Mouse (Mus musculus) liver, embryonic 14.5 days (tissue): ENCODE results near the gene Prrt4. TPM values are rescaled to one million over a fixed set of nuclear protein-coding genes. Genes with fewer than 3 reads are reported as not detected.
A peak's percentile ranks its signal among the peaks of the same experiment; 100 is the strongest.
"Not testable (repeated sequence)": the region's sequence is repeated elsewhere in the genome, so short reads cannot be mapped to it uniquely, and the experiment has no call there.

Source experiments
- ATAC-seq: fragments of 200-750 bp; cut with Nextera tagmentation; 2 replicates; pipeline ENCODE4 v1.8.0; 2017; ENCODE audit warnings: moderate number of reproducible peaks, mild to moderate bottlenecking, moderate library complexity; ENCODE audit not compliant: insufficient read depth
- DNase-seq, 3 experiments: peaks; one replicate each; pipeline ENCODE4 v3.0.0-alpha.2; 2012 to 2013; ENCODE audit warnings: low read depth in 3 of 3, low spot score in 3 of 3
- H3K27ac ChIP-seq: fragments of 300-500 bp; sonication (generic); 2 replicates; pipeline ENCODE4 v1.5.1; 2014; ENCODE audit warnings: moderate library complexity, mild to moderate bottlenecking, control low read depth, inconsistent platforms
- H3K27me3 ChIP-seq: fragments of 300-500 bp; sonication (generic); 2 replicates; pipeline ENCODE4 v1.6.1; 2014; ENCODE audit warnings: mild to moderate bottlenecking, low read length, moderate library complexity; ENCODE audit not compliant: control insufficient read depth, insufficient read depth
- H3K36me3 ChIP-seq: fragments of 300-500 bp; sonication (generic); replicated peaks from 2 replicates; pipeline ENCODE4 v1.6.1; 2014; ENCODE audit warnings: low read depth; ENCODE audit not compliant: control insufficient read depth, insufficient read depth
- H3K4me1 ChIP-seq, 2 experiments: fragments of 200-500 bp in 1 of 2; fragments of 300-500 bp in 1 of 2; sonication (generic) in 1 of 2; replicated peaks; 2 replicates each; pipeline ENCODE4 v1.6.1; 2012 to 2014; ENCODE audit warnings: antibody characterized with exemption in 1 of 2, inconsistent platforms in 1 of 2, low read length in 1 of 2; ENCODE audit not compliant: control insufficient read depth in 2 of 2, insufficient read depth in 2 of 2
- H3K4me2 ChIP-seq: fragments of 300-500 bp; sonication (generic); 2 replicates; pipeline ENCODE4 v1.6.1; 2014; ENCODE audit warnings: low read depth, mild to moderate bottlenecking, control low read depth, moderate library complexity
- H3K4me3 ChIP-seq, 2 experiments: fragments of 200-500 bp in 1 of 2; fragments of 300-500 bp in 1 of 2; sonication (generic) in 1 of 2; 2 replicates each; pipeline ENCODE4 v1.5.1; 2012 to 2014; ENCODE audit warnings: low read depth in 2 of 2, low read length in 2 of 2, mild to moderate bottlenecking in 2 of 2, control low read depth in 1 of 2, inconsistent platforms in 1 of 2, moderate library complexity in 1 of 2; ENCODE audit not compliant: insufficient read depth in 1 of 2
- H3K9ac ChIP-seq: fragments of 300-500 bp; sonication (generic); replicated peaks from 2 replicates; pipeline ENCODE4 v1.6.1; 2014; ENCODE audit warnings: mild to moderate bottlenecking, control low read depth, moderate library complexity
- H3K9me3 ChIP-seq: fragments of 300-500 bp; sonication (generic); 2 replicates; pipeline ENCODE4 v1.6.1; 2016; ENCODE audit warnings: low read length, mixed read lengths; ENCODE audit not compliant: control insufficient read depth
- CTCF ChIP-seq: IDR thresholded peaks from 2 replicates; pipeline ENCODE4 v1.5.1; 2016; ENCODE audit warnings: antibody characterized with exemption, low read depth, control low read depth
- EP300 ChIP-seq: IDR thresholded peaks from 2 replicates; pipeline ENCODE4 v1.6.1; 2016; ENCODE audit warnings: antibody characterized with exemption, low read depth
- WGBS: fragments of 180-500 bp; shearing (Covaris S2); extraction: QIAGEN DNeasy Blood & Tissue Kit; methylation state at CpG from one replicate; pipeline ENCODE4 v1.1.7; 2014; ENCODE audit not compliant: insufficient replicate concordance; 5-methylcytosine and 5-hydroxymethylcytosine counted together
- polyA plus RNA-seq, 2 experiments: library from polyadenylated mRNA; depleted of rRNA in 1 of 2; stranded (reverse) in 1 of 2; unstranded in 1 of 2; fragments of >200 nt; fragmentation: Nextera tagmentation in 1 of 2; extraction: Ambion mirVana in 1 of 2; gene quantifications; 2 replicates each; pipeline versions ENCODE4 v1.2.1 to v1.2.3; 2012 to 2014

Gene Prrt4
- polyA plus RNA-seq (2012; rRNA removed) (0.01 and 0.02 TPM in 2 replicates), polyA plus RNA-seq (2014; fragmentation: Nextera tagmentation; extraction: Ambion mirVana) (not detected in 2 replicates)

GRCm38 (mm10) chr6:29178888-29179658 is at the start of gene Prrt4:
Gene Prrt4 (minus strand): TSS chr6:29179584.
- DNase-seq, result no peak
- WGBS, result under 1% methylated on average over 57 of the region's 79 CpGs
- Histone ChIP-seq H3K27me3 (peaks cover 53% of the 10 kb centered on the region), H3K27ac (no peak within 1 kb of the TSS), H3K9me3 (no peaks in the 10 kb centered on the region), H3K4me1 (no peaks in the 10 kb centered on the region), H3K9ac (no peak within 1 kb of the TSS), H3K4me3 (peak within 1 kb of the TSS; percentile 11 to 45), H3K36me3 (no peaks in the 10 kb centered on the region), H3K4me2 (peak within 1 kb of the TSS; percentile 60)
- no peak for ATAC-seq
- TF ChIP-seq EP300, result no peak
- TF ChIP-seq CTCF, result no peak

- 50% methylated on average over 3 of the region's 3 CpGs for WGBS
- not testable (repeated sequence) for ATAC-seq
Measured at GRCm38 (mm10) chr6:29217717-29218116, 38.3 kb upstream of the Prrt4 start.

GRCm38 (mm10) chr6:29215881-29216501 is 36.6 kb upstream of the Prrt4 start, which contains the start of gene Impdh1:
Gene Impdh1 (minus strand): TSS chr6:29216364.
- Histone ChIP-seq H3K27me3 (peaks cover 14% of the 10 kb centered on the region), H3K4me3 (peak within 1 kb of the TSS; percentile 55 to 57), H3K4me2 (peak within 1 kb of the TSS; percentile 76), H3K27ac (no peak within 1 kb of the TSS), H3K4me1 (peaks cover 0 to 6% of the 10 kb centered on the region in 2 experiments; a peak in 2 of 4 replicates), H3K9ac (peak within 1 kb of the TSS; percentile 2), H3K36me3 (no peaks in the 10 kb centered on the region), H3K9me3 (no peaks in the 10 kb centered on the region)
- TF ChIP-seq EP300 (no peak), CTCF (no peak)
- peak; percentile 81 for ATAC-seq
- DNase-seq, result peak in 2 of 3 experiments; percentile 40 to 42
- under 1% methylated on average over 52 of the region's 56 CpGs for WGBS

More at GRCm38 (mm10) chr6:29217717-29218116, 38.3 kb upstream of the Prrt4 start:
- H3K9ac ChIP-seq, H3K4me2 ChIP-seq, H3K4me3 ChIP-seq, H3K9me3 ChIP-seq, H3K4me1 ChIP-seq, H3K36me3 ChIP-seq, DNase-seq, H3K27ac ChIP-seq: not testable (repeated sequence)
- H3K27me3 ChIP-seq, result peaks cover 14% of the 10 kb centered on the region

- Histone ChIP-seq H3K27me3 (peaks cover 14% of the 10 kb centered on the region), H3K4me2 (peak overlapping the region; percentile 76), H3K4me1 (peaks cover 0 to 6% of the 10 kb centered on the region in 2 experiments; a peak in 2 of 4 replicates), H3K4me3 (peak overlapping the region; percentile 55 to 57; a peak in 3 of 4 replicates), H3K27ac (no peak overlapping the region), H3K9ac (peak overlapping the region; percentile 1; the same call in 1 of the 2 replicates), H3K36me3 (no peaks in the 10 kb centered on the region), H3K9me3 (no peaks in the 10 kb centered on the region)
- TF ChIP-seq EP300, result no peak
- no peak for TF ChIP-seq CTCF
- ATAC-seq (no peak), DNase-seq (no peak)
- WGBS, result 18% methylated on average over 9 of the region's 9 CpGs
Measured at GRCm38 (mm10) chr6:29215181-29215580, 35.8 kb upstream of the Prrt4 start.

- no peak for TF ChIP-seq EP300
- no peak for TF ChIP-seq CTCF
- H3K4me3 ChIP-seq, result no peak overlapping the region
- H3K9me3 ChIP-seq, result no peaks in the 10 kb centered on the region
- H3K9ac ChIP-seq, result no peak overlapping the region
- WGBS, result 41% methylated on average over 5 of the region's 5 CpGs
- peaks cover 14% of the 10 kb centered on the region for H3K27me3 ChIP-seq
- DNase-seq (no peak), ATAC-seq (no peak)
- H3K4me2 ChIP-seq, result peak overlapping the region; percentile 76; the same call in 1 of the 2 replicates
- no peak overlapping the region for H3K27ac ChIP-seq
- H3K36me3 ChIP-seq, result no peaks in the 10 kb centered on the region
- H3K4me1 ChIP-seq, result peaks cover 0 to 6% of the 10 kb centered on the region in 2 experiments; a peak in 2 of 4 replicates
Measured at GRCm38 (mm10) chr6:29214776-29215175, 35.4 kb upstream of the Prrt4 start.
